Mouse (Mus musculus): Measurements from ENCODE around the gene Eif5.

GRCm38 (mm10) chr12:111518391-111518790 lies 19.4 kb upstream of the Eif5 start:
- TF ChIP-seq POLR2A (IDR thresholded peaks at IDR 0.05; ENCODE audit: extremely low read depth, insufficient read depth, low read length) (no peak), CTCF (IDR thresholded peaks at IDR 0.05; ENCODE audit: low read depth, low read length) (no peak)

All from liver, adult 2 months (tissue).